Mouse (Mus musculus) CH12.LX (cell line): ENCODE measurements around the gene Tsku. TPM values are rescaled to one million over a fixed set of nuclear protein-coding genes. Genes with fewer than 3 reads are reported as not detected.

ENCODE experiments used
- DNase-seq: peaks from one replicate; pipeline ENCODE4 v3.0.0-alpha.2; 2013; ENCODE audit errors: extremely low read depth
- H3K27ac ChIP-seq: 2 replicates; pipeline ENCODE4 v1.5.1; 2012; ENCODE audit warnings: low read depth, mild to moderate bottlenecking, control low read depth, moderate library complexity; ENCODE audit not compliant: insufficient read depth
- H3K27me3 ChIP-seq: replicated peaks from 2 replicates; pipeline ENCODE3; 2012; ENCODE audit warnings: inconsistent platforms
- H3K36me3 ChIP-seq, 2 experiments: replicated peaks in 1 of 2; 2 replicates each; pipeline versions ENCODE3 to v1.6.1; 2012; ENCODE audit warnings: inconsistent platforms in 1 of 2, low read length in 1 of 2, mild to moderate bottlenecking in 1 of 2, mixed read lengths in 1 of 2, moderate library complexity in 1 of 2; ENCODE audit not compliant: control insufficient read depth in 1 of 2, insufficient read depth in 1 of 2
- H3K4me1 ChIP-seq, 2 experiments: 2 replicates each; pipeline ENCODE4 v1.6.1; 2012; ENCODE audit warnings: inconsistent platforms in 1 of 2, moderate library complexity in 1 of 2; ENCODE audit not compliant: insufficient read depth in 2 of 2, control insufficient read depth in 1 of 2
- H3K4me2 ChIP-seq: 2 replicates; pipeline ENCODE4 v1.6.1; 2012; ENCODE audit warnings: low read depth, mild to moderate bottlenecking, control low read depth; ENCODE audit not compliant: poor library complexity, insufficient read depth, severe bottlenecking
- H3K4me3 ChIP-seq, 3 experiments: fragments of 150-350 bp in 1 of 3; sonication (generic) in 1 of 3; replicated peaks in 1 of 3; 2 replicates each; pipeline versions ENCODE3 to v1.5.1; 2011 to 2012; ENCODE audit warnings: low read depth in 2 of 3, low read length in 2 of 3, mild to moderate bottlenecking in 2 of 3, moderate library complexity in 2 of 3, control low read depth in 1 of 3, improper control_type of control experiment in 1 of 3, inconsistent platforms in 1 of 3, mixed read lengths in 1 of 3; ENCODE audit not compliant: poor library complexity in 1 of 3
- H3K79me2 ChIP-seq: replicated peaks from 2 replicates; pipeline ENCODE4 v1.6.1; 2012; ENCODE audit warnings: mild to moderate bottlenecking, moderate library complexity; ENCODE audit not compliant: control insufficient read depth, poor library complexity, insufficient read depth, severe bottlenecking; ENCODE audit errors: extremely low read depth
- H3K9ac ChIP-seq: 2 replicates; pipeline ENCODE4 v1.6.1; 2012; ENCODE audit warnings: low read depth, mild to moderate bottlenecking, control low read depth, moderate library complexity; ENCODE audit not compliant: insufficient read depth
- H3K9me3 ChIP-seq: replicated peaks from 2 replicates; pipeline ENCODE3; 2012; ENCODE audit warnings: low read length, inconsistent platforms, mixed read lengths
- CHD2 ChIP-seq: IDR thresholded peaks from 2 replicates; pipeline ENCODE4 v1.6.1; 2011; ENCODE audit warnings: low read length, improper control_type of control experiment
- CTCF ChIP-seq, 2 experiments: IDR thresholded peaks in 1 of 2; conservative IDR thresholded peaks in 1 of 2; 2 replicates each; pipeline ENCODE4 v1.5.1; 2011 to 2012; ENCODE audit warnings: low read depth in 2 of 2, low read length in 2 of 2, improper control_type of control experiment in 1 of 2, inconsistent platforms in 1 of 2, mild to moderate bottlenecking in 1 of 2, moderate library complexity in 1 of 2
- E2F4 ChIP-seq: IDR thresholded peaks from 2 replicates; pipeline ENCODE4 v1.6.1; 2011; ENCODE audit warnings: low read depth, low read length, improper control_type of control experiment; ENCODE audit not compliant: insufficient replicate concordance
- EP300 ChIP-seq: IDR thresholded peaks from 2 replicates; pipeline ENCODE4 v1.6.1; 2011; ENCODE audit warnings: low read length, improper control_type of control experiment
- ETS1 ChIP-seq: conservative IDR thresholded peaks from 2 replicates; pipeline ENCODE4 v1.6.1; 2012; ENCODE audit warnings: low read depth, mild to moderate bottlenecking, inconsistent platforms, low read length, improper control_type of control experiment, moderate library complexity
- GABPA ChIP-seq: IDR thresholded peaks from 2 replicates; pipeline ENCODE4 v1.6.1; 2012; ENCODE audit warnings: low read depth, low read length, improper control_type of control experiment, inconsistent platforms; ENCODE audit not compliant: insufficient replicate concordance
- HCFC1 ChIP-seq: IDR thresholded peaks from 2 replicates; pipeline ENCODE4 v1.6.1; 2012; ENCODE audit warnings: low read depth, mild to moderate bottlenecking, inconsistent platforms, low read length, improper control_type of control experiment
- IRF4 ChIP-seq: IDR thresholded peaks from 2 replicates; pipeline ENCODE4 v1.6.1; 2014; ENCODE audit warnings: low read depth, mild to moderate bottlenecking, inconsistent platforms, low read length, improper control_type of control experiment
- JUND ChIP-seq: conservative IDR thresholded peaks from 2 replicates; pipeline ENCODE4 v1.6.1; 2011; ENCODE audit warnings: low read depth, low read length, improper control_type of control experiment
- MAFK ChIP-seq: IDR thresholded peaks from 2 replicates; pipeline ENCODE4 v1.6.1; 2011; ENCODE audit warnings: low read length, improper control_type of control experiment; ENCODE audit not compliant: insufficient replicate concordance
- MAX ChIP-seq: IDR thresholded peaks from 2 replicates; pipeline ENCODE4 v1.6.1; 2011; ENCODE audit warnings: low read length, improper control_type of control experiment
- MAZ ChIP-seq: IDR thresholded peaks from 2 replicates; pipeline ENCODE4 v1.6.1; 2012; ENCODE audit warnings: low read depth, mild to moderate bottlenecking, inconsistent platforms, low read length, improper control_type of control experiment, moderate library complexity
- MEF2A ChIP-seq: IDR thresholded peaks from 2 replicates; pipeline ENCODE4 v1.6.1; 2014; ENCODE audit warnings: low read depth, mild to moderate bottlenecking, inconsistent platforms, low read length, improper control_type of control experiment, borderline replicate concordance
- MYC ChIP-seq: IDR thresholded peaks from 2 replicates; pipeline ENCODE4 v1.6.1; 2011; ENCODE audit warnings: low read depth, mild to moderate bottlenecking, improper control_type of control experiment, low read length
- NELFE ChIP-seq: IDR thresholded peaks from 2 replicates; pipeline ENCODE4 v1.6.1; 2011; ENCODE audit warnings: low read depth, low read length, improper control_type of control experiment
- NRF1 ChIP-seq: IDR thresholded peaks from 2 replicates; pipeline ENCODE4 v1.6.1; 2014; ENCODE audit warnings: low read depth, mild to moderate bottlenecking, inconsistent platforms, low read length, improper control_type of control experiment, moderate library complexity
- POLR2A ChIP-seq: IDR thresholded peaks from 2 replicates; pipeline ENCODE4 v1.6.1; 2011; ENCODE audit warnings: low read depth, mild to moderate bottlenecking, improper control_type of control experiment, low read length
- POLR2AphosphoS2 ChIP-seq: IDR thresholded peaks from 2 replicates; pipeline ENCODE4 v1.6.1; 2011; ENCODE audit warnings: low read depth, low read length, improper control_type of control experiment
- RCOR1 ChIP-seq: conservative IDR thresholded peaks from 2 replicates; pipeline ENCODE4 v1.6.1; 2012; ENCODE audit warnings: low read depth, mild to moderate bottlenecking, inconsistent platforms, low read length, improper control_type of control experiment
- SIN3A ChIP-seq: IDR thresholded peaks from 2 replicates; pipeline ENCODE4 v1.6.1; 2012; ENCODE audit warnings: low read length, improper control_type of control experiment, inconsistent platforms
- SMC3 ChIP-seq: IDR thresholded peaks from 2 replicates; pipeline ENCODE4 v1.6.1; 2011; ENCODE audit warnings: low read depth, low read length, improper control_type of control experiment
- TBP ChIP-seq: conservative IDR thresholded peaks from 2 replicates; pipeline ENCODE4 v1.6.1; 2011; ENCODE audit warnings: low read depth, low read length, improper control_type of control experiment
- USF1 ChIP-seq: IDR thresholded peaks from 2 replicates; pipeline ENCODE4 v1.6.1; 2014; ENCODE audit warnings: low read depth, mild to moderate bottlenecking, inconsistent platforms, low read length, improper control_type of control experiment
- ZKSCAN1 ChIP-seq: IDR thresholded peaks from 2 replicates; pipeline ENCODE4 v1.6.1; 2012; ENCODE audit warnings: low read depth, inconsistent platforms, low read length, improper control_type of control experiment, borderline replicate concordance
- ZMIZ1 ChIP-seq: IDR thresholded peaks from 2 replicates; pipeline ENCODE4 v1.6.1; 2012; ENCODE audit warnings: low read depth, mild to moderate bottlenecking, inconsistent platforms, low read length, improper control_type of control experiment
- dilution Hi-C: fragments of 300-500 bp; cut with MboI; formaldehyde crosslinking; loops from 2 replicates; pipeline ENCODE4 v1.14.3; 2020; ENCODE audit warnings: low sequenced_read_pairs; ENCODE audit not compliant: extremely low pct_unique_long_range_greater_than_20kb, extremely low pct_ligation_motif_present
- in situ Hi-C: fragments of 300-500 bp; cut with MboI; formaldehyde crosslinking; loops from 3 replicates; pipeline ENCODE4 v1.14.3; 2019; ENCODE audit warnings: low sequenced_read_pairs, low pct_ligation_motif_present, low pct_unique_long_range_greater_than_20kb, mixed read lengths
- polyA plus RNA-seq: library from polyadenylated mRNA; unstranded; fragments of >175 nt; gene quantifications from 2 replicates; pipeline ENCODE4 v1.2.1, GENCODE M21; 2012; ENCODE audit warnings: low read depth; ENCODE audit not compliant: insufficient read length
- total RNA-seq, 2 experiments: library from RNA; depleted of rRNA; stranded (reverse); fragments of 300-350 nt in 1 of 2; fragments of >200 nt in 1 of 2; gene quantifications; 2 replicates each; pipeline ENCODE4 v1.2.3; 2012 to 2014

The Tsku gene
- total and polyA plus RNA-seq, 3 experiments: 1.4 to 3.9 (median 3.9) TPM

- peaks cover 4% of the 10 kb centered on the region for H3K27me3 ChIP-seq
- no peaks in the 10 kb centered on the region for H3K36me3 ChIP-seq
- H3K4me2 ChIP-seq: no peak overlapping the region
- H3K27ac ChIP-seq: no peak overlapping the region
- no peak overlapping the region for H3K4me3 ChIP-seq
- no peak overlapping the region for H3K9ac ChIP-seq
- DNase-seq: no peak
- no peaks in the 10 kb centered on the region for H3K9me3 ChIP-seq
- no peaks in the 10 kb centered on the region for H3K79me2 ChIP-seq
- in situ Hi-C loops (no loop called here), dilution Hi-C loops (no loop called here)
- TF ChIP-seq E2F4 (no peak), MEF2A (no peak), ZMIZ1 (no peak), MAX (no peak), CHD2 (no peak), JUND (no peak), MAZ (no peak), NELFE (no peak), USF1 (no peak), SMC3 (no peak), MAFK (no peak), ETS1 (no peak), ZKSCAN1 (no peak), SIN3A (no peak), CTCF (conservative IDR thresholded peaks at IDR 0.05 in 1 of 2, IDR thresholded peaks at IDR 0.05 in 1 of 2; ENCODE audit: low read depth in 2 of 2, low read length in 2 of 2) (no peak), RCOR1 (no peak), POLR2A (no peak), IRF4 (no peak), POLR2AphosphoS2 (no peak), GABPA (no peak)
- TF ChIP-seq, all 38 proteins: peak for 0
- peaks cover 0 to 7% of the 10 kb centered on the region in 2 experiments; a peak in 2 of 4 replicates for H3K4me1 ChIP-seq
Measured at GRCm38 (mm10) chr7:98340343-98340742, 20.8 kb downstream of the Tsku start.

GRCm38 (mm10) chr7:98333987-98334386 lies 27.1 kb downstream of the Tsku start:
- Histone ChIP-seq H3K27ac (no peak overlapping the region), H3K4me3 (no peak overlapping the region), H3K79me2 (no peaks in the 10 kb centered on the region), H3K9me3 (no peaks in the 10 kb centered on the region), H3K36me3 (no peaks in the 10 kb centered on the region), H3K27me3 (no peaks in the 10 kb centered on the region), H3K9ac (no peak overlapping the region), H3K4me2 (no peak overlapping the region), H3K4me1 (peaks cover 2 to 10% of the 10 kb centered on the region in 2 experiments; a peak in 3 of 4 replicates)
- TF ChIP-seq EP300 (no peak), TBP (no peak), HCFC1 (no peak), MAFK (no peak), NRF1 (no peak), CTCF (conservative IDR thresholded peaks at IDR 0.05 in 1 of 2, IDR thresholded peaks at IDR 0.05 in 1 of 2; ENCODE audit: low read depth in 2 of 2, low read length in 2 of 2) (no peak), POLR2A (no peak), MYC (no peak)
- in situ Hi-C loops (no loop called here), dilution Hi-C loops (no loop called here)
- no peak for DNase-seq
